ENCODE assay signal across 9 mouse cellular contexts in genomic region chr19:29366226-29366968, GRCm38 (mm10). TPM values are rescaled to one million over a fixed set of nuclear protein-coding genes. Genes with fewer than 3 reads are reported as not detected.
DNase-seq lines count a peak whose midpoint lies in the region; ATAC-seq and TF ChIP-seq lines count a peak whose summit lies in the region.
"Had no signal": no experiment of that assay in that cellular context is flagged by ENCODE, and none has a peak within 500 bp of the region (broad histone marks: within the 10 kb centered on the region; RNA-seq: fewer than 3 reads in every experiment).

No protein-coding gene starts in this region.

- H3K36me3 ChIP-seq in liver, embryonic 13.5 days, result no peaks in the 10 kb centered on the region

- WGBS in cerebellum, adult 2 months, result 61% methylated on average over 20 of the region's 20 CpGs
- 18% methylated on average over 20 of the region's 20 CpGs for WGBS in liver, embryonic 13.5 days (ENCODE audit: insufficient replicate concordance)

- H3K4me3 ChIP-seq in cerebellum, adult 2 months (replicated peaks; ENCODE audit: insufficient read depth, low read depth, low read length), result peak overlapping the region; percentile 18
- H3K4me3 ChIP-seq in liver, embryonic 13.5 days (replicated peaks), result peak overlapping the region; percentile 70

- H3K4me1 ChIP-seq in cerebellum, adult 2 months (ENCODE audit: control insufficient read depth, insufficient read depth, low read length), result no peaks in the 10 kb centered on the region
- H3K4me1 ChIP-seq in liver, embryonic 13.5 days (replicated peaks), result peaks cover 41% of the 10 kb centered on the region

- TF ChIP-seq CTCF in cerebellum, adult 2 months (IDR thresholded peaks at IDR 0.05; ENCODE audit: borderline replicate concordance, insufficient read depth, low read depth, low read length), result no peak

- DNase-seq in cerebellum, adult 2 months, result no peak
- no peak for DNase-seq in cerebellum, adult 8-10 months
- DNase-seq in thymus, postnatal 4 days, result peak; percentile 38
- DNase-seq in thymus, adult 18-20 months, result no peak
- DNase-seq in liver, embryonic 13.5 days, result no peak
- DNase-seq in frontal cortex, postnatal 25 days (ENCODE audit: low spot score in 2 of 2), result no peak
- no peak for DNase-seq in spleen, adult 12 weeks (ENCODE audit: low spot score)
- DNase-seq in urinary bladder, postnatal 10 days (ENCODE audit: low spot score), result no peak

- no peak for ATAC-seq in liver, embryonic 13.5 days (ENCODE audit: low read depth)

- H3K27me3 ChIP-seq in cerebellum, adult 2 months (ENCODE audit: control insufficient read depth, insufficient read depth, low read length), result no peaks in the 10 kb centered on the region
- no peaks in the 10 kb centered on the region for H3K27me3 ChIP-seq in liver, embryonic 13.5 days

- no peak overlapping the region for H3K27ac ChIP-seq in cerebellum, adult 2 months (ENCODE audit: insufficient read depth, low read length)
- H3K27ac ChIP-seq in liver, embryonic 13.5 days, result peak overlapping the region; percentile 83

- peak overlapping the region; percentile 95 for H3K4me2 ChIP-seq in liver, embryonic 13.5 days

- TF ChIP-seq POLR2A in cerebellum, adult 2 months (IDR thresholded peaks at IDR 0.05; ENCODE audit: borderline replicate concordance, insufficient read depth, low read length), result no peak

- no peaks in the 10 kb centered on the region for H3K9me3 ChIP-seq in liver, embryonic 13.5 days (replicated peaks)

- H3K9ac ChIP-seq in liver, embryonic 13.5 days, result peak overlapping the region; percentile 77

RNA-seq across cellular contexts. Expression of gene Plgrkt, which starts 0.8 kb away (rescaled TPM):
- 31.0 and 34.0 TPM in 2 replicates for polyA plus RNA-seq in cerebellum, adult 2 months (2012; rRNA removed)
- 32.8 and 38.5 TPM in 2 replicates for polyA plus RNA-seq in liver, embryonic 13.5 days (2015; fragmentation: Nextera tagmentation; extraction: Ambion mirVana)

RNA-seq across cellular contexts. Expression of gene Cd274, which starts 0.9 kb away (rescaled TPM):
- polyA plus RNA-seq in cerebellum, adult 2 months (2012; rRNA removed), result 1.3 and 1.6 TPM in 2 replicates
- 0.16 and 0.31 TPM in 2 replicates for polyA plus RNA-seq in liver, embryonic 13.5 days (2015; fragmentation: Nextera tagmentation; extraction: Ambion mirVana)

RNA-seq across cellular contexts. Expression of gene Rln1, which starts 31.9 kb away (rescaled TPM):
- 0.49 and 0.79 TPM in 2 replicates for polyA plus RNA-seq in cerebellum, adult 2 months (2012; rRNA removed)
- polyA plus RNA-seq in liver, embryonic 13.5 days (2015; fragmentation: Nextera tagmentation; extraction: Ambion mirVana), result 0.15 TPM in 1 of 2 replicates, not detected in the other
- polyA plus RNA-seq: gonadal fat pad, adult 2 months had no signal

RNA-seq across cellular contexts. Expression of gene Insl6, which starts 41.2 kb away (rescaled TPM):
- 1.0 and 1.2 TPM in 2 replicates for polyA plus RNA-seq in cerebellum, adult 2 months (2012; rRNA removed)
- polyA plus RNA-seq in liver, embryonic 13.5 days (2015; fragmentation: Nextera tagmentation; extraction: Ambion mirVana), result 0.65 and 1.1 TPM in 2 replicates

RNA-seq across cellular contexts. Expression of gene Pdcd1lg2, which starts 44.3 kb away (rescaled TPM):
- polyA plus RNA-seq in cerebellum, adult 2 months (2012; rRNA removed), result 0.08 TPM in 1 of 2 replicates, not detected in the other
- 0.06 TPM in 1 of 2 replicates, not detected in the other for polyA plus RNA-seq in liver, embryonic 13.5 days (2015; fragmentation: Nextera tagmentation; extraction: Ambion mirVana)
- polyA plus RNA-seq: gonadal fat pad, adult 2 months had no signal
